Mouse (Mus musculus): ENCODE measurements around the gene Olfr106-ps.

Gene Olfr106-ps

GRCm38 (mm10) chr17:37390093-37390492 is at the start of gene Olfr106-ps:
TSS of gene Olfr106-ps (plus strand) at chr17:37390393.
- DNase-seq: no peak

- DNase-seq: no peak
Observed at GRCm38 (mm10) chr17:37359282-37359681, 30.9 kb upstream of the Olfr106-ps start, which contains the start of gene Olfr104-ps. TSS of gene Olfr104-ps (plus strand) at chr17:37359582.

DNA sequence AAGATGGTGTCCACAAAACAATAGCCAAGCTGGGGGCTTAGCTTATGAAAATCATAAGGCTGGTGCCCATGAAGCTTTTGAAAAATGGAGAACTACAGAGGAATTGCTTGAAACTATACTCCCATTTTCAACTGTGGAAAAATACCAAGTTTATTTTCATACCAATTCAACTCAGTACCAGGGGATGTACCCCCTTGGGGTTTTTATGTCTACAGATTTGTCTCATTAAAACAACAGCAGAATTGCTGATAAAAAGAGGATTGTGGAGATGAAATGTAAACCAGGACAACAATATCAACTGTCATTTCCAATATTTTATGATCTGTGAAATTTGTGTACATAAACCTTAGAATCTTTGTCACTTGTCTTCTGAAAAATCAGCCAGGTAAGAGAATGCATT is 11.5 kb upstream of the Olfr106-ps start, which contains the start of gene Olfr105-ps:
Olfr105-ps (plus strand) TSS at position 301 of the 400 bp plus-strand sequence.
- DNase-seq: no peak

GRCm38 (mm10) chr17:37398926-37399325 is 8.7 kb downstream of the Olfr106-ps start, which contains the start of gene Olfr107:
TSS of gene Olfr107 (plus strand) at chr17:37399226.
- DNase-seq: no peak

DNA sequence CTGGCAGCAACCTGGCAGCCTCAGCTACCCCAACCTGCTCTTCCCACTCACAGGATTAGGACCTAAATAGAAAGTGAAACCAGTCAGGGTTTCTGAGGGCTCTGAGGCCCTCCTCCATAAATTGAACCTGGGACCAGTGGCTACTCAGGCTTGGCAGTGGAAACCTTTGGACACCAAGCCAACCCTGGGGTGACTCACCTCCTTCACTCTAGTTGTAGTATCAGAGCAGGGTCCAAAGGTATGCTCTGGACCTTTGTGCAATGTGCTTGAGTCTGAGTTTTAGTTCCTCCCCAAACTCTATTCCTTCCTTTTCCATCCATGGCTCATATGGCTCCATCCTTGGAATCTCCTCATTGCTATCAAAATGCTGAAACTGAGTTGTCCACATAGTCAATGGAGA is 23.2 kb downstream of the Olfr106-ps start:
- DNase-seq: no peak

GRCm38 (mm10) chr17:37445180-37445579 is 55.0 kb downstream of the Olfr106-ps start, which contains the start of gene Olfr108:
TSS of gene Olfr108 (plus strand) at chr17:37445480.
- DNase-seq: no peak

Measured in kidney, postnatal 10 days (tissue).